Mouse (Mus musculus) urinary bladder, postnatal 25 days (tissue): ENCODE measurements around the gene 5330417C22Rik.
"Not testable (repeated sequence)": the region's sequence is repeated elsewhere in the genome, so short reads cannot be mapped to it uniquely, and the experiment has no call there.

ENCODE experiments used
- DNase-seq: peaks from one replicate; pipeline ENCODE4 v3.0.0; 2022; ENCODE audit warnings: low spot score

Gene 5330417C22Rik

GRCm38 (mm10) chr3:108536517-108537260 lies at the start of gene 5330417C22Rik:
5330417C22Rik (minus strand) TSS chr3:108536536.
- peak; percentile 15 for DNase-seq

GRCm38 (mm10) chr3:108584580-108584979 lies 48.2 kb upstream of the 5330417C22Rik start:
- DNase-seq, result no peak

- no peak for DNase-seq
Observed at GRCm38 (mm10) chr3:108574018-108574417, 37.7 kb upstream of the 5330417C22Rik start.

- no peak for DNase-seq
Observed at GRCm38 (mm10) chr3:108572309-108573010, 36.1 kb upstream of the 5330417C22Rik start.

GRCm38 (mm10) chr3:108571443-108572294 lies 35.3 kb upstream of the 5330417C22Rik start, which contains the start of gene Taf13:
Taf13 (plus strand) TSS chr3:108571698.
- DNase-seq, result peak; percentile 95

GRCm38 (mm10) chr3:108570813-108571212 lies 34.5 kb upstream of the 5330417C22Rik start:
- no peak for DNase-seq

- not testable (repeated sequence) for DNase-seq
Observed at GRCm38 (mm10) chr3:108569636-108570035, 33.3 kb upstream of the 5330417C22Rik start.

GRCm38 (mm10) chr3:108567990-108568877 lies 31.9 kb upstream of the 5330417C22Rik start:
- no peak for DNase-seq

- peak; percentile 68 for DNase-seq
Observed at GRCm38 (mm10) chr3:108563309-108563708, 27.0 kb upstream of the 5330417C22Rik start.

GRCm38 (mm10) chr3:108562777-108563271 lies 26.5 kb upstream of the 5330417C22Rik start:
- no peak for DNase-seq

GRCm38 (mm10) chr3:108562133-108562730 lies 25.9 kb upstream of the 5330417C22Rik start, which contains the start of gene Tmem167b:
Tmem167b (minus strand) TSS chr3:108562466.
- DNase-seq, result peak; percentile 94

GRCm38 (mm10) chr3:108557888-108558287 lies 21.6 kb upstream of the 5330417C22Rik start:
- no peak for DNase-seq

GRCm38 (mm10) chr3:108554587-108555312 lies 18.4 kb upstream of the 5330417C22Rik start:
- DNase-seq, result peak; percentile 91

- DNase-seq, result peak; percentile 44
Observed at GRCm38 (mm10) chr3:108554111-108554561, 17.8 kb upstream of the 5330417C22Rik start.

GRCm38 (mm10) chr3:108542299-108542698 lies 6.0 kb upstream of the 5330417C22Rik start:
- DNase-seq, result no peak

- peak; percentile 74 for DNase-seq
Observed at GRCm38 (mm10) chr3:108537303-108537702, 967 bp upstream of the 5330417C22Rik start.

GRCm38 (mm10) chr3:108535896-108536516 lies 330 bp downstream of the 5330417C22Rik start:
- no peak for DNase-seq

- no peak for DNase-seq
Observed at GRCm38 (mm10) chr3:108533951-108534350, 2.4 kb downstream of the 5330417C22Rik start, which contains the start of gene 1700013F07Rik. 1700013F07Rik (plus strand) TSS chr3:108534150.
